Mouse (Mus musculus) layer of hippocampus, adult 18-20 months (tissue): ENCODE data around the gene Metap2. TPM values are rescaled to one million over a fixed set of nuclear protein-coding genes. Genes with fewer than 3 reads are reported as not detected.

Experiments used
- DNase-seq, 2 experiments: peaks; one replicate each; pipeline ENCODE4 v3.0.0; 2022; ENCODE audit warnings: low spot score in 2 of 2
- long read RNA-seq: library from polyadenylated mRNA; stranded (forward); transcript quantifications from one replicate; pipeline ENCODE4 v2.0.0, GENCODE M21; 2021
- total RNA-seq, 2 experiments: library from RNA; stranded (reverse); gene quantifications; 2 replicates each; pipeline ENCODE4 v1.2.3; 2021

The Metap2 gene
- total RNA-seq, result 100 to 1,000 TPM; 114 to 116 TPM
- long read RNA-seq, full-length matches to known transcripts, result 105 of 128 reads
- long read RNA-seq, partial matches to known transcripts, result 5 of 128 reads
- long read RNA-seq, other reads (novel, unspliced or antisense), result 18 of 128 reads

DNA sequence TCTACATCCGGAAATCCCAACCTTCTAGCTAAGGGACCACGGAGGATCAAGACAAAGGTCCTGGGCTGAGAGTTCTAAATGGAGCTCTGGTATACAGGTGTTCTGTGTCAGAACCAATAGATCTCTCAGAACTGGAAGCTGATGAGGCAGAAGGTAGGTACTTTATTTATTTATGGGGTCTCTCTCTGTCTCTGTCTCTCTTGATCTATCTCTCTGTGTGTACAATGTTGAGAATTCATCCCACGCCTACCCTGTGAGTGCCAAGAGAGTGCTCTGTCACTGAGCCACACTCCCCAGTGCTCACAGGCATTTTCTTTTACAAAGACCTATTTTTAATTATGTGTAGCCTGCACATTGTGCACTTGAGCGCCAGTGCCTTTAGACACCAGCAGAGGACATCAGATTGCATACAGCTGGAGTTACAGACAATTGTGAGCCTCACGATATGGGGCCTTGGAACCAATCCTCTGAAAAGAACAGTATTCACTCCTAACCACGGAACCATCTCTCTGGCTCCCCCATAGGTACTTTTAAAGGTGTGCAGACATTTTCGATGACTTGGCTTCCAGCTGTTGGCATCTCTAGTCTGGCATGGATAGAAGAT, at the start of gene Metap2:
TSS of gene Metap2 (minus strand) at position 51 of the 604 bp plus-strand sequence.
- no peak for DNase-seq

DNA sequence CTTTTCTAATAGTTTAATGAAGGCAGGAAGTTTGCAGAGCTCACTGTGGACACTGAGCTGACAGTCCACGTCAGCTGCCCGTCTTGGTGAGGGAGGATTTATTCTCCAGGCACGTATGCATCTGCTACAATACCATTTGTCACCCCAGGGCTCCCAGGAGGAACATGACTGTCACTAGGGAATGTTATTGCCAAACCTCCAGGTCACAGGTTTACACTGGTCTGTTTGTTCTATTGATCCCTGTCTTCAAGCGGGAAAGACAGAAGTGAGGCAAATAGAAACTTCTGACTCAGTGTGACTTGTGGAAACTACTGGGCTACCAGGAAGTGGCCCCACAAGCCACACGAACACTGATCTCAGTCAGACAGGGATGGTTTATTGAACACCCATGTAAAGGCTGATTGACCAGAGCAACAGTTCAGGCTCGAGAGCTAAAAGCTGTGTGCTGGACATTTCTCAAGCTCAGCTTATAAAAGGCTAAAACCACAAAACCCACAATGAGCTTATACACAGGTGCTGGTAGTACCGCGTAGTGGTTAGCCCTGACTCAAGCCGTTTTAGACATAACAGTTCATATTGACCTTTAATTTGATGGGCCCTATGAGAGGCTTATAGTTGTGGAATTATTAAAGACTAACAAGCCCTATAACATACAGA, 49.1 kb upstream of the Metap2 start:
- no peak for DNase-seq

- peak; percentile 19 to 50 for DNase-seq
Measured at GRCm38 (mm10) chr10:93945364-93945763, 48.5 kb upstream of the Metap2 start.

DNA sequence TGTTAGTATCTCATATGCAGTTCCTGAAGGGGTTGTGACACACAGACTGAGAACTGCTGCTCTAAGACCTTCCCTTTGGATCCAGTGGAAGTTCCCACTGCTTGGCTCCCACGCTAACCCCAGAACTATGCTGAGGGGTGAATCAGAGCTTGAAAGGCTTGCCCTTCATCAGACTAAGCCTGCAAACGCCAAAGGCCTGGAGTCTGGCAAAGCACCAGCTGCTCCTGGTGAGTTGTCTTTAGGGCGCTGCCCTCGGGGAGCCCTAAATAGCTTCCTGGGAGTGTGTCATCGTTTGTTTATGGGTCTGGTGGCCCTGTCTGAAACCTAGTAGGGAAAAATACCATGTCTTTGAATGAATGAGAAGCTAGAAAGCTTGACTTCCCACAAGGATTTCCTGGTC, 47.3 kb upstream of the Metap2 start:
- DNase-seq, result no peak

GRCm38 (mm10) chr10:93940279-93940678, 43.4 kb upstream of the Metap2 start:
- no peak for DNase-seq

- no peak for DNase-seq
Measured at GRCm38 (mm10) chr10:93939676-93940075, 42.8 kb upstream of the Metap2 start.

DNA sequence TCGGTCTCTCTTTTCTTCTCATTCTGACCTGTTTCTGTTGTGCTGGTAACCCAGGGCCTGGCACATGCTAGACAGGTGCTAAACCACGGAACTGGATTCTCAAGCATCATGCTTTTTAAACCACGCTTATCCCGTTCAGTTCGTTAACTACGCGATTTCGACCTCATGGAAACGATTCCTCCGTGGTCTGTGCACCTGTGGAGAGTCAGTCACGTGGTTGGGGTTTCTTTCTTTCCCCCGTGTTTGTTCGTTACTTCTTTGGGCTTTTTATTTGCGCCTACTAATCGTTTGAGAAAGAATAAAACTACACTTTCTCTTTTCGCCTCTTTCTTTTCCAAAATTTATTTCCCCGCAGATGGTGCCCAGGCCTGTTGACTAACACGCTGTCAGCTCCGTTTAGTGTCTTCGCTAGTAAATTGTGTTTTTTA, 42.0 kb upstream of the Metap2 start:
- DNase-seq, result peak in 1 of 2 experiments; percentile 13

- DNase-seq, result peak in 1 of 2 experiments; percentile 21
Measured at GRCm38 (mm10) chr10:93933980-93934379, 37.1 kb upstream of the Metap2 start.

DNA sequence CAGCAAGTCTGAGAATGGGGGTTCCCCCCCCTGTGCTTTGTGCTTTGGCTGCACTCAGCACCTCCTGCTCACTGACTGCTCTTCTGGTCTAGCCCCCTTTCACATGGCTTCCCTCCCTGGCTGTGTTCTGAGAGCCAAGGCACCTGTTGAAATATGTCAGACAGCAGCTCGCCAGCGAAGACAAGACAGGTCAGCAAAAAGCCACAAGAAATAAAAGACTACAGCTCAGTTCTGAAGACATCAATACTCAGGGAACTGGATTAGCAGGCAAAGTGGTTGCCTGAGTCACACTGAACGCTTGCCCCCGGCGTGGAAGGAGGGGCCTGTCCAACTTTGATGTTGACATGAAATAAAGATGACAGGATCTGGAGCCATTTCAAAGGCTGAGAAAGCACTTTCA, 36.0 kb upstream of the Metap2 start:
- DNase-seq, result no peak

- DNase-seq, result no peak
Measured at GRCm38 (mm10) chr10:93932020-93932419, 35.1 kb upstream of the Metap2 start.

DNA sequence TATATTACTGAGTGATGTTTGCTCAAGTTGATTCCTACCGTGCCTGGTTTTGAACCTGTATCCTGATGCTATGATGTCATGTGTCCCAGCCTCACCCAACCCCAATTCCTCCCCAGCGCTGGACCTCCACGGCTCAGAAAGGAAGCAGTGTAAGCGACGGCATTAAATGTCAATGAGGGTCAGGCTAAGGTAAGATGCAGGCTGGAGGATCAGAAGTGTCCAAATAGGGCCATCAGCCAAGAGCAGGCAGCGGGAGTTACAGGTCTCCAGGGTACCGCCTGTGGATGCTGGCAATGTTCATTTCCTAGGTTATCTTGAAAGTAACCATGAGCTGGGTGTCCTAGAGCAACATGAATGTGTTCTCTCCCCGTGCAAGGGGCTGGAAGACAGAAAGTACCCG, 34.5 kb upstream of the Metap2 start:
- peak in 1 of 2 experiments; percentile 11 for DNase-seq

DNA sequence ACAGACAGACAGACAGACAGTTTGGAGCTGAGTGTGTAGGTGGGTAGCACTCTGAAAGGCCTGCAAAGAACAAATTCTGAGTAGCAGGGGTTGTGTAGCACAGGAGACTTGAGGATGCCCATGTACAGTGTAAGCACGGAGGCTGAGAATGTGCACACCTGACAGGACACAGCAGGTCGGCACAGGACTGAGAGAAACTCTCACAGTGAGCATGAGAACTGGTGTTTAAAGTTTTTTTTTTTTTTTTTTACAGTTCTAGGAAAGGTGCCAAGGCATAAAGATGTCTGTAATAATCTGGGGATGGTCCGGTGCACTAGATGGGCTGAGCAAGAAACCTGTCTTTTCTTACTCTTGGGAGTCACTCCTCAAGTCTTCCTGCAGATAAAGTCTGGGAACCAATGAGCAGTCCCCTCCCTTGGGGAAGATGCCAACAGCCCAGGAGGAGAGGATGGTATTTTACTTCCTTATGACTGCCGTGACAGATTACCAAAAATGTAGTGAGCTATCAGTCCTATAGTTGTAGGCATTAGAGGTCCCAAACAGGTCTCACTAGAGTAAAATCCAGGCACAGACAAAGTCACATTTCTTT, 33.4 kb upstream of the Metap2 start:
- no peak for DNase-seq

DNA sequence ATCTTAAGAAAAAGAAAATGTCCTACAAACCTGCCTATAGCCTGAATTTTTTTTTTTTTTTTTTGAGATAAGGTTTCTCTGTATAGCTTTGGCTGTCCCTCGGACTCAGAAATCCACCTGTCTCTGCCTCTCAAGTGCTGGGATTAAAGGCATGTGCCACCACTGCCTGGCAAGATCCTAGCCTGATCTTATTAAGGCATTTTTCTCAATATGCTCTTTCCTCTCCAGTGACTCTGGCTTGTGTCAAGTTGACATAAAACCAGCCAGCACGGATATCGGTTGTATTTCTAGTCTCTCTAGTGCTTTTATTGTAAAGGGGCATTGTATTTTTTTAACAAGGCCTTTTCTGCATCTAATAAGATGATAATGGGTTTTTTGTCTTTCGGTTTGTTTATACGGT, 27.8 kb upstream of the Metap2 start:
- no peak for DNase-seq

- no peak for DNase-seq
Measured at GRCm38 (mm10) chr10:93921160-93921559, 24.3 kb upstream of the Metap2 start.

GRCm38 (mm10) chr10:93919227-93919626, 22.3 kb upstream of the Metap2 start:
- DNase-seq, result peak; percentile 19 to 35

- no peak for DNase-seq
Measured at GRCm38 (mm10) chr10:93918701-93919100, 21.8 kb upstream of the Metap2 start.

DNA sequence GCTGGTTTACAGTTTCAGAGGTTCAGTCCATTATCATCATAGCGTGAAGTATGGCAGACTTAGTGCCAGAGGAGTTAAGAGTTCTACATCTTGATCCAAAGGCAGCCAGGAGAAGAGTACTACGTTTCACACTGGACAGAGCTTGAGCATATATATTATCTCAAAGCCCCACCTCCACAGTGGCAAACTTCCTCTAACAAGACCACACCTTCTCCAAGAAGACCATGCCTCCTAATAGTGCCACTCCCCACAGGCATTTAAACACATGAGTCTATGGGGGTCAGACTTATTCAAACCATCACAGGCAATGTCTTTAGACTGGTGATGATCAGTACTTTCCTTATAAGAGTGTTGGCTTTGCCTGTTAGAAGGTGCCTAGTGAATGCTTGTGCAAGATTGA, 21.2 kb upstream of the Metap2 start:
- DNase-seq, result no peak

DNA sequence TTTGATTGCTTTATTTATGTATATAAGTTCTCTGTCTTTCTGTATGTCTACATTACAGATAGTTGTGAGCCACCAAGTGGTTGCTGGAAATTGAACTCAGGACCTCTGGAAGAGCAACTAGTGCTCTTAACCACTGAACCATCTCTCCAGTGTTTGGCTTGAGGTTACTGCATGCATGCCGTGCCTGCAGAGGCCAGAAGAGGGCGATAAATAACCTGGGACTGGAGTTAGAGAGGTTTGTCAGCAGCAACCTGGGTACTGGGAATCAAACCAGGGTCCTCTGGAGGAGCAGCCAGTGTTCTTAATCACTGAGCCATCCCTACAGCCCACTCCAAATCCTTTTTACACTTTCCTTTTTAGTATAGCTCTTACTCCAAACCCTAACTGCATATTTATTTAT, 19.9 kb upstream of the Metap2 start:
- no peak for DNase-seq

DNA sequence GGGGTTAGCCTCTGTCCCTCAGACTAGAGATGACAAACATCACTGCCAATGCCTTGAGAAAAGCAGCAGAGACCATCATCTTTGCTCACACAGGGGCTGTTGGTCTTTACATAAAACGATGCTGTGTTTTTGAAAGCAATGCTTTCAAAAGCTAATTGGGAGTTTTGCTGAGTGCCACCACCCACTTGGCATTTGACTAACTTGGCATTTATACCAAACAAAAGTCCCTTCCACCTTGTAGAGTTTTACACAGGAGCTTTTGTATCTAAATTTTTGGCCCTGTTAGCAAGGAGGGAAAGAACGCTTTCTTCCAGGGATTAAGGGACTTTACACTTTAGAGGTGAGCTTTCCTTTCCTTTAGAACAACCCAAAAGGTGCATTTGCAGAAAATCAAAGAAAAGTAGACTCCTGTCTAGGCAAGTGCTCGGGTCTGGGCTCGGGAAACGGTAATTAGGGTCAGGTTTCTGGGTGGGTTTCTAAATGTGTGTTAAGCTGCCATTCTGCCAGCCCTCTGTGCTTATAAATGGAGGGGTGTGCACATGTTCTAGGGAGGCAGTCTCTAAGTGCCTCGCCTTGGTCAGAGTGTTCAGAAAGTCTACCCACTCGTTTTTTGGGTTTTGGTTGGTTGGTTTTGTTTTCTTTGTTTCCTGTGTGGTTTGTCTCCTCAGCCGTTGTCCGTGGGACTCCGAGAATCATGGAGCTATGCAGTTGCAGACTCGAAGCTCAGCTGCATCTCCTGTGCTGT, 18.8 kb upstream of the Metap2 start:
- no peak for DNase-seq

DNA sequence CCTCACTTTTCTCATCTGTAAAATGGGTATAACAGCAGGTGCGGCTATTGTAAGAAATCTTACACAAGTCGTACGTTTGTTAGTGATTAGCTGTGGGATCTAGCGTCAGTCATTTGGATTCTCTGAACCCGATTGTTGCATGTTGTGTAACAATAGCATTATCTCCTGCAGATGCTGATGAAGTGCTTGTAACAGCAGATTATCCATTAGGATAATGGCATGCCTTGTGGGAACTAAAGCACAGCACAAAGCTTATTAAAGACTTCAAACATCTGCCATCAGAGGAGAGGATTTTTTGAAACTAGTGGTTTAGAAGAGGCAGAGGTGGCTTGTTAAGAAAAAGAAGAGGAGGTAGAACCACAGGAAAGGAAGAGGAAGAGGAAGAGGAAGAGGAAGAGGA, 16.6 kb upstream of the Metap2 start:
- no peak for DNase-seq

DNA sequence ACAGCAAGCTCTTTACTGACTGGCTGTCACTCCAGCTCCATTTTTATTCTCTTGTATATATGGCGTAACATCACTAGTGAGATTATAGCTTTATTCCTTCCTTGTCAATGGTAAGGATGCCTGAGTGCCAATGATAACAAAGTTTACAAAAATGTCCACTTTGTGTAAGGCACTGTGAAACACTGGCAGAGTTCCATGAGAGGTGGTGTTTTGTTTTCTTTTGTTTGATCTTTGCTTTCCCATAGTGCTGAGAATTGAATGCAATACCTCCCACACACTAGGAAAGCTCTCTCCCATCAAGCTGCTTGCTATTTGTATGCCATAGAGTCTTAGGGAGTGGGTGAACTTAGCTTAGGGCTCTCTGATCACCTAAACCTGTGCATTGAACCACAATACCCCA, 16.0 kb upstream of the Metap2 start:
- DNase-seq, result no peak
